Mouse (Mus musculus) embryonic facial prominence, embryonic 10.5 days (tissue): Measurements from ENCODE around the gene Hrasls5. TPM values are rescaled to one million over a fixed set of nuclear protein-coding genes. Genes with fewer than 3 reads are reported as not detected.

Experiments
- DNase-seq: peaks from one replicate; pipeline ENCODE4 v3.0.0-alpha.2; 2017; ENCODE audit warnings: low spot score
- H3K27ac ChIP-seq: fragments of 300-500 bp; sonication (generic); replicated peaks from 2 replicates; pipeline ENCODE4 v1.5.1; 2016; ENCODE audit warnings: mild to moderate bottlenecking
- H3K27me3 ChIP-seq: fragments of 300-500 bp; sonication (generic); replicated peaks from 2 replicates; pipeline ENCODE4 v1.6.1; 2016; ENCODE audit warnings: low read depth, mild to moderate bottlenecking; ENCODE audit not compliant: poor library complexity, severe bottlenecking
- H3K36me3 ChIP-seq: fragments of 300-500 bp; sonication (generic); replicated peaks from 2 replicates; pipeline ENCODE4 v1.6.1; 2016; ENCODE audit warnings: mild to moderate bottlenecking, moderate library complexity
- H3K4me1 ChIP-seq: fragments of 300-500 bp; sonication (generic); 2 replicates; pipeline ENCODE4 v1.6.1; 2016
- H3K4me3 ChIP-seq: fragments of 300-500 bp; sonication (generic); 2 replicates; pipeline ENCODE4 v1.5.1; 2016; ENCODE audit warnings: mild to moderate bottlenecking, moderate library complexity
- H3K9me3 ChIP-seq: fragments of 300-500 bp; sonication (generic); 2 replicates; pipeline ENCODE4 v1.6.1; 2016; ENCODE audit warnings: mild to moderate bottlenecking
- WGBS: fragments of 180-500 bp; shearing (Covaris S2); methylation state at CpG from one replicate; pipeline ENCODE4 v1.1.7; 2016; 5-methylcytosine and 5-hydroxymethylcytosine counted together
- polyA plus RNA-seq: library from polyadenylated mRNA; unstranded; fragments of >200 nt; fragmentation: Nextera tagmentation; extraction: Ambion mirVana; gene quantifications from 2 replicates; pipeline ENCODE4 v1.2.1, GENCODE M21; 2016

Gene Hrasls5
- polyA plus RNA-seq, 1 experiment from 2014 or later = not detected

- peaks cover 46% of the 10 kb centered on the region for H3K27me3 ChIP-seq
- H3K4me1 ChIP-seq = peaks cover 9% of the 10 kb centered on the region
- peak; percentile 4 for DNase-seq
- H3K9me3 ChIP-seq = no peaks in the 10 kb centered on the region
- H3K36me3 ChIP-seq = no peaks in the 10 kb centered on the region
- WGBS = 80% methylated on average over 5 of the region's 5 CpGs
- no peak overlapping the region for H3K27ac ChIP-seq
- H3K4me3 ChIP-seq = no peak overlapping the region
Observed at GRCm38 (mm10) chr19:7616231-7616930, 4.0 kb downstream of the Hrasls5 start.

GRCm38 (mm10) chr19:7617085-7617484, 4.7 kb downstream of the Hrasls5 start:
- Histone ChIP-seq H3K27ac (no peak overlapping the region), H3K9me3 (no peaks in the 10 kb centered on the region), H3K4me3 (no peak overlapping the region), H3K4me1 (peaks cover 6% of the 10 kb centered on the region), H3K36me3 (no peaks in the 10 kb centered on the region), H3K27me3 (peaks cover 39% of the 10 kb centered on the region)
- WGBS = 54% methylated on average over 3 of the region's 3 CpGs
- DNase-seq = peak; percentile 7

DNA sequence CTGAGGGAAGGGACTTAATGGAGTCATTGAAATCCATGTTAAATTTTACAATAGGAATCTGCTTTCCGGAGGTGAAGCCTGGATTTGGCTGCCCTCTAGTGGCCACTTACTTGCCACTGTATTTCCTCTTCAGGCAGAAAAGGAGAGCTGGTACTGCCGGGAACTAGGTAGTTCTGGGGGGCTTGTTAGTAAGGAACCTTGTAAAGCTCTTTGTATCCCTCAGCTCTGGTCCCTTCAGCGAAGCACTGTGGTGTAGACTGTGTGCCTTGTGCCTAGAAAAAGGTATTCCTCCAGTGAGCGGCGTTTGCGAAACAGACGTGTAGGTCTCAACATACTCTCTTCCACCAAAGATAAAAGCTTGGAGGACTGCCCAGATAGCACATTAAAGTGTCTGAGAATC, 5.4 kb downstream of the Hrasls5 start:
- no peaks in the 10 kb centered on the region for H3K4me1 ChIP-seq
- peaks cover 33% of the 10 kb centered on the region for H3K27me3 ChIP-seq
- DNase-seq = peak; percentile 75
- no peak overlapping the region for H3K27ac ChIP-seq
- no peaks in the 10 kb centered on the region for H3K9me3 ChIP-seq
- 44% methylated on average over 7 of the region's 7 CpGs for WGBS
- H3K36me3 ChIP-seq = no peaks in the 10 kb centered on the region
- no peak overlapping the region for H3K4me3 ChIP-seq

GRCm38 (mm10) chr19:7633021-7633420, 20.7 kb downstream of the Hrasls5 start:
- H3K27ac ChIP-seq = no peak overlapping the region

GRCm38 (mm10) chr19:7633786-7634185, 21.4 kb downstream of the Hrasls5 start:
- Histone ChIP-seq H3K27ac (no peak overlapping the region), H3K4me1 (no peaks in the 10 kb centered on the region), H3K4me3 (no peak overlapping the region), H3K27me3 (no peaks in the 10 kb centered on the region), H3K9me3 (no peaks in the 10 kb centered on the region), H3K36me3 (no peaks in the 10 kb centered on the region)
- WGBS = 75% methylated on average over 1 of the region's 1 CpGs
- no peak for DNase-seq

More at GRCm38 (mm10) chr19:7633021-7633420, 20.7 kb downstream of the Hrasls5 start:
- Histone ChIP-seq H3K36me3 (no peaks in the 10 kb centered on the region), H3K9me3 (no peaks in the 10 kb centered on the region), H3K27me3 (no peaks in the 10 kb centered on the region), H3K4me1 (no peaks in the 10 kb centered on the region), H3K4me3 (no peak overlapping the region)
- no peak for DNase-seq

- H3K27ac ChIP-seq = no peak overlapping the region
- 78% methylated on average over 8 of the region's 8 CpGs for WGBS
- no peaks in the 10 kb centered on the region for H3K9me3 ChIP-seq
- DNase-seq = no peak
- no peaks in the 10 kb centered on the region for H3K36me3 ChIP-seq
- no peak overlapping the region for H3K4me3 ChIP-seq
- H3K4me1 ChIP-seq = no peaks in the 10 kb centered on the region
- H3K27me3 ChIP-seq = no peaks in the 10 kb centered on the region
Observed at GRCm38 (mm10) chr19:7648913-7649666, 36.7 kb downstream of the Hrasls5 start.

- DNase-seq = no peak
- Histone ChIP-seq H3K27ac (no peak overlapping the region), H3K4me3 (no peak overlapping the region), H3K27me3 (no peaks in the 10 kb centered on the region), H3K4me1 (no peaks in the 10 kb centered on the region), H3K36me3 (no peaks in the 10 kb centered on the region), H3K9me3 (no peaks in the 10 kb centered on the region)
- WGBS = 4% methylated on average over 1 of the region's 1 CpGs
Observed at GRCm38 (mm10) chr19:7672033-7672432, 59.7 kb downstream of the Hrasls5 start.

- no peak overlapping the region for H3K27ac ChIP-seq
- no peaks in the 10 kb centered on the region for H3K4me1 ChIP-seq
- WGBS = 93% methylated on average over 1 of the region's 1 CpGs
- H3K27me3 ChIP-seq = no peaks in the 10 kb centered on the region
- no peak overlapping the region for H3K4me3 ChIP-seq
- H3K9me3 ChIP-seq = no peaks in the 10 kb centered on the region
- no peaks in the 10 kb centered on the region for H3K36me3 ChIP-seq
- DNase-seq = no peak
Observed at GRCm38 (mm10) chr19:7687988-7688387, 75.6 kb downstream of the Hrasls5 start.

Other genes starting within 250 kb of the Hrasls5 start
- 44.5 and 51.7 TPM in 2 replicates for gene Spindoc, start 229.5 kb upstream of the Hrasls5 start, polyA plus RNA-seq
- 6.1 and 7.1 TPM in 2 replicates for gene 2700081O15Rik, start 194.9 kb upstream of the Hrasls5 start, polyA plus RNA-seq
- gene Rtn3, start 129.3 kb upstream of the Hrasls5 start, polyA plus RNA-seq = 145 and 153 TPM in 2 replicates
- gene Atl3, start 118.5 kb upstream of the Hrasls5 start, polyA plus RNA-seq = 6.4 and 8.5 TPM in 2 replicates
- gene Pla2g16, start 55.1 kb upstream of the Hrasls5 start, polyA plus RNA-seq = 6.5 and 7.3 TPM in 2 replicates
- gene Lgals12, start 5.3 kb upstream of the Hrasls5 start, polyA plus RNA-seq = 0.08 and 0.24 TPM in 2 replicates
- gene Slc22a19, start 98.8 kb downstream of the Hrasls5 start, polyA plus RNA-seq = not detected in 2 replicates
- gene Slc22a26, start 190.1 kb downstream of the Hrasls5 start, polyA plus RNA-seq = not detected in 2 replicates